Mouse (Mus musculus) adrenal gland, postnatal 25 days (tissue): ENCODE data around the gene Stab1. TPM values are rescaled to one million over a fixed set of nuclear protein-coding genes. Genes with fewer than 3 reads are reported as not detected.

ENCODE experiments used
- DNase-seq: peaks from one replicate; pipeline ENCODE4 v3.0.0; 2021; ENCODE audit warnings: mixed read lengths
- total RNA-seq: library from RNA; stranded (reverse); gene quantifications from 2 replicates; pipeline ENCODE4 v1.2.3, GENCODE M21; 2021

Gene Stab1
- total RNA-seq, 1 experiment from 2014 or later, result 79.5 TPM

DNA sequence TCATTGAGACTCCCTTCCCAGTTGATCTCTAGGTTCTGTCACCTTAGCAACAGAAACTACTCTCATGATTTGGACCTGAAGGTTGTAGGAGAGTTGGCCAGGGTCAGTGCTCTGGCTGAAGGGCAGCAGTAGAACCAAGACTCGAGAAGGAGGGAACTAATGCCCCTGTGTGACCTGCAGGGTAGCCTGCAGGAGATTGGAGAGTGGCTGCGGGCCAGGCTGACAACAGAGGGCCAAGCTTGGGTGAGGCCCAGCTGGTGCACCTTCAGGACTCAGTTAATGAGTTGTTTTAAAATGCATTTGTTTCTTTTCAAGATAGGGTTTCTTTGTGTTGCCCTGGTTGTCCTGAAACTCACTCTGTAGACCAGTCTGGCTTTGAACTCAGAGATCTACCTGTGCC, 3.4 kb downstream of the Stab1 start:
- no peak for DNase-seq

DNA sequence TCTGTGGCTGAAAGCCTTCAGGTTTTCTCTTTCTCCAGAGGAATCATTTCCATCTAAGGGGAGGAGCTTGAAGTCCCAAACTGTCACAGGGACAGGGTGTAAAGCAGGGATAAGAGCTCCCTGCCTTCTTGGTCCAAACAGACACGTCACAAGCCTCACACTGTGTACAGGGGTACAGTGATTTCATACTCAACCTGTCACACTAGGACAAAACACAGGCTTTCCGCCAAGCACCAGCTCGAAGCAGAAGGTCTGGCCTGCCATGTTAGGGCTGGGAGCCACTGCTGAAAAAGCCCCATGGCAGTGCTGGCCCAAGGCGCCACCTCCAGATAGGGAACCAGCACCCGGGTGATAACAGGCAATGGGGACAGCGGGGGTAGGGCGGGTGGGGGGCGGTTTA, 4.4 kb downstream of the Stab1 start:
- DNase-seq, result no peak

- DNase-seq, result no peak
Observed at GRCm38 (mm10) chr14:31161638-31162037, 6.8 kb downstream of the Stab1 start.

- no peak for DNase-seq
Observed at GRCm38 (mm10) chr14:31161191-31161590, 7.2 kb downstream of the Stab1 start.

GRCm38 (mm10) chr14:31160196-31161150, 8.0 kb downstream of the Stab1 start:
- DNase-seq, result no peak

- no peak for DNase-seq
Observed at GRCm38 (mm10) chr14:31145694-31146093, 22.7 kb downstream of the Stab1 start.

- no peak for DNase-seq
Observed at GRCm38 (mm10) chr14:31141011-31141410, 27.4 kb downstream of the Stab1 start.

DNA sequence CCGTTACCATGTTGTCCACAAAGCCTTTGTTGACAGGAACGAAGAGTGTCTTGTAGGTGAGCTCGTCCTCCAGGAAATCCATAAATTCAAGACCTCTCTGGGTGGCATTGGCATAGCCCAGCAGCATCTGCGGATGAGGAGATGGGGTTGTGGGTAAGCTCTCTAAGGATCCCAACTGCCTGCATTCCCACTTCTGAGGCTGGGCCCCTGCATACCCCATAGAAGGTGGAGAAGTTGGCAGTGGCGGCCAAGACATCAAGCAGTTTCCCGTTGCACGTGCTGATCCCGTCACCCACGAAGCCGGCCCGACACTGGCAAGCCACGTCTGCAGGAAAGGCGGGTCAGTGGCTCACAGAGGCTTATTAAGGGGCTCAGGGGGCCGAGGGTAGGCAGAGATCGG, 28.3 kb downstream of the Stab1 start:
- DNase-seq, result no peak

- DNase-seq, result no peak
Observed at GRCm38 (mm10) chr14:31139666-31140065, 28.8 kb downstream of the Stab1 start.

- peak; percentile 1 for DNase-seq
Observed at GRCm38 (mm10) chr14:31138897-31139429, 29.5 kb downstream of the Stab1 start.

- no peak for DNase-seq
Observed at GRCm38 (mm10) chr14:31138219-31138896, 30.1 kb downstream of the Stab1 start.

- no peak for DNase-seq
Observed at GRCm38 (mm10) chr14:31137791-31138190, 30.6 kb downstream of the Stab1 start.

- DNase-seq, result no peak
Observed at GRCm38 (mm10) chr14:31137281-31137595, 31.2 kb downstream of the Stab1 start.

DNA sequence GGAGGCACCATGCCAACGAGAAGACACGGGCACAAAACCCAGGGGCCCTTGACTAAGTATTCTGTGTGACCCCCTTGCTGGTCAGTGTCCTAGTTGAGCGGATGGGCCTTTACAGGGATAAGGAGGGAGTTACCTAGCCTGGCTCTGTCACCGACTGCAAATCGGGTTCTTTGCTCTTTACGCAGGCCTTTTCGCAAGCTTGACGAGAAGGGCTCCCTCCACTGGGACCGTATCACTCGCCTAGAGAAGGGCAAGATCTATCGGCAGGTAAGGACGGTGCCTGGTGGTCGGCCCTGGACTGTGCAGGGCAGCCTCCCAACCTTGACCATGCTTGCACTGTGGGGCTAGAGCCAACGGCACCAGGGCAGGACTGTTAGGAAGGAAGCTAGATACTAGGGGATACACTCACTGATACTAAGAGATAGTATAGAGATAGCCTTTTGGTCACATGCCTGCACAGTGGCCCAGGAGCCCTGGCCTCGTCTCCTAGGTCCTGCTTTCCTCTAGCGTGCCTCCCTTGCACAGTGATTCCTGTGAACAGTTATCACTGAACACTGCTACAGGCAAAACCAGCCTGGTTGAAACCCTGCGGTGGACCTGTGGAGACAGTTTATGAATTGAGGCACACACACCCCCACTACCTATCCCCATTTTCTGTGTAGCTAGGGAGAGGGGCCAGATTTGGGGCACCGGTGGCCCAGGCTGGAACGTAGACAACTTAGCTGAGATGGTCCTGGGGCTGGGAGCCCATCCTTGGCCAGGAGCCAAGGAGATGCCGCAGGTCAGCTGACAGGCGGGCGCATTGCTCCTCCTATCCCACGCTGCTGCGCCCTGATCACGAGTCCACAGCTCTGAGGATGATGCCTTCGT, 31.8 kb downstream of the Stab1 start:
- no peak for DNase-seq

GRCm38 (mm10) chr14:31135495-31136410, 32.7 kb downstream of the Stab1 start:
- DNase-seq, result no peak

- no peak for DNase-seq
Observed at GRCm38 (mm10) chr14:31134015-31135000, 34.1 kb downstream of the Stab1 start.

DNA sequence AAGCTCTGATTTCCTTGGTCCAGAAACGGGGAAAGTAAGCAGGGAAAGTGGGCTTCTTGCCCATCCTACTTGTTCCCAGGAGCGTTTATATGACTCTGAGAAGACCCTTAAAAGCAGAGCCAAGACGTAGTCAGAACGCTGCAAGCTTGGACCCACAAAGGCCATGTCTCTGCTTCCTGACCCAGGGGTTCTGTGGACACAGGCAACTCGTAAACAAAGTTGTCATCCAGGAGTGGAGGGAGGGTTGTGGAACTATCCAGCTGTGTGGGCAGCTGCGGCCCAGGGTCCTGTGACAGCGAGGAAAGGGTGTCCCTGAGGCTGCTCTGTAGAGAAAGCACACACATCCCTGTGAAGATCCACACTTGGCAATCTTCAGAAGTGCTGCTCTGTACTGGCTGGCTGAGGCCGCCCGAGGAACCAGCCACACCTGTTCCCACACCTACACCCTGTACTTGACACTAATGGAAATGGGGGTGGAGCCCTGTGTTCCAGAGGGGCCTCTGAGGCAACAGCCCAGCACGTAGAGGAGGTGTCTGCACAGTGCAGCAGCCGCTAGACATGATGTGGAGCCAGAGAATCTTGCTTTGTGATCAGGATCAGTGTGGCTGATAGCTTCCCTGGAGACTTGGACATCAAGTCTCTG, 35.3 kb downstream of the Stab1 start:
- DNase-seq, result no peak

DNA sequence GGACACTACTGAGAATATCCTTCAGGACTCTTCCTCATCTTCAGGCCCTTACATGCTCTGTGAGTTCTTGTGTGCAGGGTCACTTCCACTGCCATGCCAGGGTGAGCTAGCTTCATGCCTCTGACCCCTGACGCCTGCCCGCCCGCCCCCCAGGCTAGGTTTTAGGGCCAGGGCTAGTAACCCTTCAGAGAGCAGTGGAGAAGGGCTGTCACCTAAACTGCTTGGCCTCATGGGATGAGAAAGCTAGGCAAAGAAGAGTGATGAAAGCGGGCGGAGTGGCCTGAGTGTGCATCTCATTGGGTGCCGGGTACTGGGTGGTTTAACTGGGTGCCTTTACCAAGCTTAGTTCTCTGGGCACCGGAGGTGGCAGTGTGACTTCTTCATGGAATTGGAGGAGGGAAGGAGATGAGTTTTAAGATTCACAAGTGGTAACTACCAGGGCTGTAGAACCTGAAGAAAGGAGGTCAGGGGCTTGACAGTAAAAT, 35.9 kb downstream of the Stab1 start:
- no peak for DNase-seq

GRCm38 (mm10) chr14:31132031-31132430, 36.4 kb downstream of the Stab1 start:
- no peak for DNase-seq
